Mouse (Mus musculus) ES-CJ7 (cell line): ENCODE measurements around the gene Slc46a3.
"Not testable (repeated sequence)": the region's sequence is repeated elsewhere in the genome, so short reads cannot be mapped to it uniquely, and the experiment has no call there.

Experiments
- DNase-seq: peaks from one replicate; pipeline ENCODE4 v3.0.0; 2011; ENCODE audit warnings: low read depth, low spot score

Slc46a3 gene

GRCm38 (mm10) chr5:147894455-147895076 is at the start of gene Slc46a3:
Gene Slc46a3 (minus strand): TSS chr5:147894815.
- peak; percentile 91 for DNase-seq

- no peak for DNase-seq
Measured at GRCm38 (mm10) chr5:147939226-147939625, 44.6 kb upstream of the Slc46a3 start.

- DNase-seq = no peak
Measured at GRCm38 (mm10) chr5:147935096-147935495, 40.5 kb upstream of the Slc46a3 start.

- peak; percentile 63 for DNase-seq
Measured at GRCm38 (mm10) chr5:147928668-147929497, 34.3 kb upstream of the Slc46a3 start.

GRCm38 (mm10) chr5:147925935-147926604 is 31.5 kb upstream of the Slc46a3 start:
- DNase-seq = peak; percentile 79

- no peak for DNase-seq
Measured at GRCm38 (mm10) chr5:147924621-147925020, 30.0 kb upstream of the Slc46a3 start.

- DNase-seq = no peak
Measured at GRCm38 (mm10) chr5:147918044-147918846, 23.6 kb upstream of the Slc46a3 start.

- no peak for DNase-seq
Measured at GRCm38 (mm10) chr5:147916171-147916570, 21.6 kb upstream of the Slc46a3 start.

- no peak for DNase-seq
Measured at GRCm38 (mm10) chr5:147915038-147915566, 20.5 kb upstream of the Slc46a3 start.

- peak; percentile 78 for DNase-seq
Measured at GRCm38 (mm10) chr5:147913241-147913842, 18.7 kb upstream of the Slc46a3 start.

- DNase-seq = no peak
Measured at GRCm38 (mm10) chr5:147911744-147912143, 17.1 kb upstream of the Slc46a3 start.

GRCm38 (mm10) chr5:147910807-147911509 is 16.3 kb upstream of the Slc46a3 start:
- DNase-seq = peak; percentile 78

- no peak for DNase-seq
Measured at GRCm38 (mm10) chr5:147907851-147908250, 13.2 kb upstream of the Slc46a3 start.

- DNase-seq = no peak
Measured at GRCm38 (mm10) chr5:147907144-147907543, 12.5 kb upstream of the Slc46a3 start.

- DNase-seq = no peak
Measured at GRCm38 (mm10) chr5:147903166-147903565, 8.6 kb upstream of the Slc46a3 start.

GRCm38 (mm10) chr5:147902008-147902757 is 7.6 kb upstream of the Slc46a3 start:
- no peak for DNase-seq

- DNase-seq = no peak
Measured at GRCm38 (mm10) chr5:147898968-147899549, 4.4 kb upstream of the Slc46a3 start.

GRCm38 (mm10) chr5:147898254-147898653 is 3.6 kb upstream of the Slc46a3 start:
- DNase-seq = peak; percentile 67

GRCm38 (mm10) chr5:147896501-147896900 is 1.9 kb upstream of the Slc46a3 start:
- not testable (repeated sequence) for DNase-seq
